Mouse (Mus musculus) bone marrow macrophage, adult 2 months (primary cell): ENCODE measurements around the gene Eea1.

Source experiments
- CTCF ChIP-seq: IDR thresholded peaks from 2 replicates; pipeline ENCODE4 v1.5.1; 2012; ENCODE audit warnings: low read depth, mild to moderate bottlenecking, low read length, moderate library complexity
- POLR2A ChIP-seq: IDR thresholded peaks from 2 replicates; pipeline ENCODE4 v1.6.1; 2012; ENCODE audit warnings: mild to moderate bottlenecking, low read depth, low read length, borderline replicate concordance

DNA sequence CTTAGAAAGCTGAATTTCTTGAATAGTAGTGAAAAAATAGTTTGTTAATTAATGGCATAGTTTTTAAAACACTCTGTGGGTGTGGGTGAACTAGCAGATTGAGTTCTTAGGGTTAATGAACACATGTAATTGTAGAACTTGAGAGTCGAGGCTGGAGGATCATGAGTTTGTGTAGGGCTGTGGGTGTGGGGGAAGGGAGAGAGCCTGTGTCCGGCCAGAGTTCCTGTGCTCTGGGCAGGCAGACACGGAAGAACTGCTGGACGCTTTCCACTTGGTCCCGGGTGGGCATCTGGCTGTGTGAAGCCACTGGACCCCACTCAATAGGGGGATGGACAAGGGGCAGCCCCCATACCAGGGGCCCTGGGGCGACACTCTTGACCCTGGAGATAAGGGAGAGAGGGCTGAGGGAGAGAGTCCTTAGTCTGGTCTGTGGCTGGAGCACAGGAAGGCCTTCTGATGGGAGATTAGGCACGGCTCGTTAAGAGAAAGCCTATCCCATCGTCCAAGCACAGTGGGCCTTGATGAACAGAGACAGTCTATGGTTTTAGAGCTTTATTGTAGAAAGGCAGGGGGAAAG is 107.6 kb downstream of the Eea1 start:
- TF ChIP-seq POLR2A (no peak), CTCF (no peak)
